Comparison of ENCODE assay signal across 12 mouse cellular contexts in genomic region chr6:72292972-72293651, GRCm38 (mm10). TPM values are rescaled to one million over a fixed set of nuclear protein-coding genes. Genes with fewer than 3 reads are reported as not detected.
DNase-seq lines count a peak whose midpoint lies in the region; ATAC-seq and TF ChIP-seq lines count a peak whose summit lies in the region.
"Had no signal": no experiment of that assay in that cellular context is flagged by ENCODE, and none has a peak within 500 bp of the region (broad histone marks: within the 10 kb centered on the region; RNA-seq: fewer than 3 reads in every experiment).

No protein-coding gene starts in this region.

- no peak overlapping the region for H3K4me3 ChIP-seq in liver, postnatal 0 days (ENCODE audit: low read depth, low read length)
- H3K4me3 ChIP-seq: embryonic facial prominence, embryonic 15.5 days; limb, embryonic 15.5 days had no signal

- peak overlapping the region; percentile 94 for H3K27ac ChIP-seq in liver, postnatal 0 days (ENCODE audit: low read depth)
- H3K27ac ChIP-seq: embryonic facial prominence, embryonic 15.5 days; limb, embryonic 15.5 days had no signal

- peaks cover 25% of the 10 kb centered on the region for H3K4me1 ChIP-seq in liver, postnatal 0 days (ENCODE audit: insufficient read depth)
- H3K4me1 ChIP-seq: embryonic facial prominence, embryonic 15.5 days; limb, embryonic 15.5 days had no signal

- 29% methylated on average over 12 of the region's 12 CpGs for WGBS in liver, postnatal 0 days (ENCODE audit: insufficient replicate concordance)

- peak overlapping the region; percentile 26; the same call in 1 of the 2 replicates for H3K9ac ChIP-seq in liver, postnatal 0 days (replicated peaks)
- H3K9ac ChIP-seq: embryonic facial prominence, embryonic 15.5 days; limb, embryonic 15.5 days had no signal

- H3K4me2 ChIP-seq in liver, postnatal 0 days (ENCODE audit: low read depth, low read length): no peak overlapping the region; the same call in 1 of the 2 replicates
- H3K4me2 ChIP-seq: embryonic facial prominence, embryonic 15.5 days; limb, embryonic 15.5 days had no signal

- TF ChIP-seq CTCF in liver, postnatal 0 days (IDR thresholded peaks at IDR 0.05; ENCODE audit: low read depth): no peak

- peak; percentile 34 for TF ChIP-seq EP300 in liver, postnatal 0 days (IDR thresholded peaks at IDR 0.05; ENCODE audit: low read depth)

- no peaks in the 10 kb centered on the region for H3K36me3 ChIP-seq in liver, postnatal 0 days (replicated peaks; ENCODE audit: insufficient read depth, low read length)
- H3K36me3 ChIP-seq: embryonic facial prominence, embryonic 15.5 days; limb, embryonic 15.5 days had no signal

- DNase-seq in heart, adult 11 months: peak; percentile 77
- DNase-seq in heart, adult 8-10 months (ENCODE audit: low spot score): no peak
- DNase-seq in 3134 (ENCODE audit: extremely low read depth, insufficient read length, low spot score): peak; percentile 46
- peak; percentile 71 for DNase-seq in kidney, adult 9 months
- peak; percentile 51 for DNase-seq in liver, postnatal 0 days
- DNase-seq in retina, embryonic 14.5 days (ENCODE audit: low spot score): no peak
- no peak for DNase-seq in adrenal gland, postnatal 14 days
- DNase-seq in testis, postnatal 14 days (ENCODE audit: low spot score): no peak
- DNase-seq: cerebellum, adult 9-10 months; right cerebral cortex, postnatal 14 days had no signal

- ATAC-seq in liver, postnatal 0 days: peak; percentile 92

- H3K27me3 ChIP-seq in liver, postnatal 0 days (ENCODE audit: insufficient read depth, low read length): no peaks in the 10 kb centered on the region
- H3K27me3 ChIP-seq: embryonic facial prominence, embryonic 15.5 days had no signal

- H3K9me3 ChIP-seq in liver, postnatal 0 days (ENCODE audit: low read length): no peaks in the 10 kb centered on the region
- H3K9me3 ChIP-seq: embryonic facial prominence, embryonic 15.5 days; limb, embryonic 15.5 days had no signal

RNA-seq across cellular contexts. Expression of gene Sftpb, which starts 11.3 kb away (rescaled TPM):
- under 1 TPM in 1 of 4 experiments, not detected in 3; 0.23 TPM for total RNA-seq in heart, adult 8-10 months (2022)
- 0.16 and 0.20 TPM in 2 replicates for polyA plus RNA-seq in liver, postnatal 0 days (2015; fragmentation: Nextera tagmentation; extraction: Ambion mirVana)
- total RNA-seq in adrenal gland, postnatal 14 days (2021): 0.70 TPM in 1 of 2 replicates, not detected in the other
- polyA plus RNA-seq: embryonic facial prominence, embryonic 15.5 days; limb, embryonic 15.5 days had no signal

RNA-seq across cellular contexts. Expression of gene Usp39, which starts 51.9 kb away (rescaled TPM):
- total RNA-seq in heart, adult 8-10 months (2022): 10 to 100 TPM; 14.4 to 20.0 (median 15.2) TPM
- polyA plus RNA-seq in liver, postnatal 0 days (2015; fragmentation: Nextera tagmentation; extraction: Ambion mirVana): 21.1 and 21.7 TPM in 2 replicates
- 29.1 and 32.7 TPM in 2 replicates for total RNA-seq in adrenal gland, postnatal 14 days (2021)

RNA-seq across cellular contexts. Expression of gene 0610030E20Rik, which starts 54.0 kb away (rescaled TPM):
- 10 to 100 TPM in 1 of 4 experiments, 1 to 10 TPM in 3; 7.6 to 10.4 (median 8.0) TPM for total RNA-seq in heart, adult 8-10 months (2022)
- 13.0 and 13.3 TPM in 2 replicates for polyA plus RNA-seq in liver, postnatal 0 days (2015; fragmentation: Nextera tagmentation; extraction: Ambion mirVana)
- total RNA-seq in adrenal gland, postnatal 14 days (2021): 25.8 and 33.1 TPM in 2 replicates

RNA-seq across cellular contexts. Expression of gene Atoh8, which starts 57.7 kb away (rescaled TPM):
- 10 to 100 TPM in 2 of 4 experiments, 1 to 10 TPM in 2; 9.6 to 10.9 (median 10.1) TPM for total RNA-seq in heart, adult 8-10 months (2022)
- 0.96 and 1.3 TPM in 2 replicates for polyA plus RNA-seq in liver, postnatal 0 days (2015; fragmentation: Nextera tagmentation; extraction: Ambion mirVana)
- total RNA-seq in adrenal gland, postnatal 14 days (2021): 5.7 and 5.9 TPM in 2 replicates

Comparison
In these comparisons a context has a peak if more than half of its experiments do, and no peak if none do; other contexts are left out.
1. DNase-seq: peak in heart, adult 11 months (single experiment), 3134 (single experiment), kidney, adult 9 months (single experiment) and liver, postnatal 0 days (single experiment); none in heart, adult 8-10 months (single experiment), retina, embryonic 14.5 days (single experiment), adrenal gland, postnatal 14 days (single experiment) and testis, postnatal 14 days (single experiment).